Mouse (Mus musculus) cerebellum, postnatal 36 days (tissue): ENCODE results near the gene Trim9.

ENCODE experiments used
- DNase-seq, 2 experiments: peaks; one replicate each; pipeline ENCODE4 v3.0.0; 2021 to 2022; ENCODE audit warnings: mixed read lengths in 2 of 2

The Trim9 gene

GRCm38 (mm10) chr12:70347202-70347841 lies at the start of gene Trim9:
Gene Trim9, minus strand, starts transcription at chr12:70347614.
- DNase-seq, result peak; percentile 99

- no peak for DNase-seq
These were observed 47.6 kb upstream of the Trim9 start for GRCm38 (mm10) chr12:70395061-70395460.

- peak; percentile 68 to 69 for DNase-seq
These were observed 43.8 kb upstream of the Trim9 start for GRCm38 (mm10) chr12:70391236-70391635.

GRCm38 (mm10) chr12:70374976-70375375 lies 27.6 kb upstream of the Trim9 start:
- no peak for DNase-seq

- no peak for DNase-seq
These were observed 25.5 kb upstream of the Trim9 start for GRCm38 (mm10) chr12:70372874-70373273.

- DNase-seq, result no peak
These were observed 21.9 kb upstream of the Trim9 start for GRCm38 (mm10) chr12:70369348-70369747.

- no peak for DNase-seq
These were observed 21.4 kb upstream of the Trim9 start for GRCm38 (mm10) chr12:70368820-70369219.

GRCm38 (mm10) chr12:70367326-70368248 lies 20.2 kb upstream of the Trim9 start:
- peak; percentile 47 for DNase-seq

- DNase-seq, result no peak
These were observed 15.6 kb upstream of the Trim9 start for GRCm38 (mm10) chr12:70363016-70363415.

GRCm38 (mm10) chr12:70360276-70360675 lies 12.9 kb upstream of the Trim9 start:
- no peak for DNase-seq

- DNase-seq, result no peak
These were observed 12.0 kb upstream of the Trim9 start for GRCm38 (mm10) chr12:70359443-70359842.

GRCm38 (mm10) chr12:70354926-70355325 lies 7.5 kb upstream of the Trim9 start:
- DNase-seq, result no peak

- no peak for DNase-seq
These were observed 3.1 kb upstream of the Trim9 start for GRCm38 (mm10) chr12:70350490-70350889.

GRCm38 (mm10) chr12:70349788-70350187 lies 2.4 kb upstream of the Trim9 start:
- DNase-seq, result no peak

- no peak for DNase-seq
These were observed 612 bp upstream of the Trim9 start for GRCm38 (mm10) chr12:70348026-70348425.

GRCm38 (mm10) chr12:70346139-70347026 lies 1.0 kb downstream of the Trim9 start:
- DNase-seq, result peak; percentile 79 to 80

GRCm38 (mm10) chr12:70345531-70346138 lies 1.8 kb downstream of the Trim9 start:
- peak in 1 of 2 experiments; percentile 51 for DNase-seq

GRCm38 (mm10) chr12:70335176-70335575 lies 12.2 kb downstream of the Trim9 start:
- peak; percentile 31 to 46 for DNase-seq

GRCm38 (mm10) chr12:70333253-70333805 lies 14.1 kb downstream of the Trim9 start:
- DNase-seq, result no peak

GRCm38 (mm10) chr12:70329059-70329458 lies 18.4 kb downstream of the Trim9 start:
- DNase-seq, result no peak

GRCm38 (mm10) chr12:70326956-70327355 lies 20.5 kb downstream of the Trim9 start:
- no peak for DNase-seq

- no peak for DNase-seq
These were observed 21.0 kb downstream of the Trim9 start for GRCm38 (mm10) chr12:70326393-70326792.
